Mouse (Mus musculus): ENCODE measurements at regions not wholly inside any gene's neighbourhood (a gene's known extent, or its start where the extent isn't known, plus 50 kb on each side); places are given as distances from the start of the nearest gene placed in this dataset.

DNA sequence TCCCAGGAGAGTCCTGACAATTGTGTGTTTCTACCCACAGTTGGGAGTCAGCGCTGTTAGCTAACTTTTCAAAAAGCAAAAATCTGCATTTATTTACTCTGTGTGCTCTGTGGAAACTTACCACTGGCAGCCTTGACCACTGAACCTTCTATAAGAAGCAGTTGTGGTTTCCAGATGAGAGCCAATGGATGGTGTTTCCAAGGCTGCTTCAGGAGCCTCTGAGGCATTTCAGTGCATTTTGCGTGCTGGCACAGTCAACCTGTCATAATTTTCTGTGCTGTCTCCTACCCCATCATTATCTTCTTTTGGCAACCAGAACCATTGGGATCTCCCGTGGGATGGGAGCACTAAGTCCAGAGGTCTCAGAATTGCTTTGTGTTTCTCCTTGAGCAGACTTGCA lies 60.3 kb downstream of the 4930544G11Rik start:
- no peak for DNase-seq (ENCODE audit: low spot score)

DNA sequence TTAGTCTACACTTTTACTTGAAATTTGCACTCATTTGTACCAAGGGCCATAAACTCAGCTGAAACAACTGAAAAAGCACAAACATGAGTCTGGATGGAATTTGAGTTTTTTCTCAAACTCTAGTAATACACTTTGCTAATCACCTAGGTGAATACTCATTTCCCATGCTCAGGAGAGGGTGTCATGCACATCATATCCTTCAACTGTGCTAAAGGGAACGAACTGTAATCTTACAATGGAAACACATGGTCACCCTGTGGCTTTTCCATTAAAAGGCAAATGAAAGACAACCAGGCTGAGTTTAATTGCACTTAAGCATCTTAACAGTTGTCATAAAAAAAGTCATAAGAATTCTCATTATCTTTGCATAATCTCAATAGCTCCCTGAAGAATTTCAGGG lies 71.1 kb downstream of the 4930544G11Rik start:
- DNase-seq (ENCODE audit: low spot score), result no peak

DNA sequence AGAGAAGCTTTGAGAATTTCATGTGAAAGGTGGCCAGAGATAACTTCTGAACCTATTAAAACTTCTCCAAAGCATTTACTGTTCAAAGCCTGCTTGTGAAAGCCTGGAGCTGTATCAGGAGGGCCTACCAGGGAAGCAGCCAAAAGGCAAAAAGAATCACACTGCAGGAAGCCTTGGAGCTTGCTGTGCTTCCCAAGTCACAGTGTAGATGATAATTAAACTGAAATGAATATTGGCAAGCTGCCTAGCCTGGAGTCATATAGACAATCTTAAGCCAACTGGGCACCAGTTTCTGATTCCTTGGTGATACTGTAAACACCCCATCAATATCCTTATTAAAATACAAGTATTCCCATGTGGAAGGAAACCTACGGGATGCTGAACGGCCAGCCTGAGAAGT lies 84.4 kb downstream of the 4930544G11Rik start:
- DNase-seq (ENCODE audit: low spot score), result no peak

DNA sequence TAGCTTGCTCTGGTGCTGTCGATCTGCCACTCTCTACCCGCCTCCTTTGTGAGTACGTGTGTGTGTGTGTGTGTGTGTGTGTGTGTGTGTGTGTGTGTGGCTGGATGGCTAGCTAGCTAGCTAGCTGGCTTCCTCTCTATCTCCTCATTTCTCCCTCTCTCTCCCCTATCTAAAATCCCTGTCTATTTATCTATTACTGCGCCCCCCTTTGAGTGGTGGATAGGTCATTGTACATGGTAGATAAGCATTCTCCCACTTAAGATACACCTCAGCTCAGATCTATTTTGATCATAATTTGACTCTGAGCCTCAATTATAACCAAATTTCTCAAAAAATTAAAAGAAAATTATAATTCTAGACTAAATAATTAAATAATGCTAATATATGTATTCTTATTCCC lies 99.4 kb downstream of the 4930544G11Rik start:
- no peak for DNase-seq (ENCODE audit: low spot score)

DNA sequence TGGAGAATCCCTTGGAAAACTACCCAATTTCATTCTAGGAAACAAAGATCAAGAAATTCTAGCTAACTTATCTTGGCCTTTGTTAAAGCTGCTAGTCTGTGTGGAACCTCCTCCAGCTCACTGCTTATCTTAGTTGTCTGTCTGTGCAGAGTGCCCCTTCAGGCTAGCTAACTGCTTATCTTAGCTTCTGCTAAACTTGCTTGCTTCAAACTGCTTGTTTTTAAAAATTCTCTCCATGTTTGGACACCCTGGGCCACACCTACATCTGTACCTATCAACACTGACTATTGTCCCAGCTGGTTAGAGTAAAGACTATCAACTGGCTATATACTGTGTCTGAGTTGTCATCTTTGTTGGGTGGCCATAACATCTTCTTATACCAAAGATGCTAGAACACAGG lies 100.0 kb downstream of the 4930544G11Rik start:
- no peak for DNase-seq (ENCODE audit: low spot score)

DNA sequence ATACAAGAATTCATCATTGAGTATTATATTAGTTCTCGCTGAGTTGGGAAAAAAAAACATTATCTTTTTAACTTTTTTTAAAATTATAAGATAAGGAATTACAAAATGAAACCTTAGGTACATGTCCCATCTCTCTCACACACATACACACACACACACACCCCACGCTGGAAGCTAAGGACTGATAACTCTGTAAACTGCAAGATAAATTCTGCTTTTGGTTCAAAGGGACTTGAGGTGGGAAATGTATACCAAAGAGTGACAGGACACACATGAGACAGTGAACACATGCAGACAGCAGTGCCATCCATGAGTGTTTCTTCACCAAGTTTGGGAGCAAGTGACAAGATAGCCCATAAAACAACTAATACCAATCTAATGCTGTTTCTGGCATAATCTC lies 100.8 kb downstream of the 4930544G11Rik start:
- DNase-seq (ENCODE audit: low spot score), result no peak

DNA sequence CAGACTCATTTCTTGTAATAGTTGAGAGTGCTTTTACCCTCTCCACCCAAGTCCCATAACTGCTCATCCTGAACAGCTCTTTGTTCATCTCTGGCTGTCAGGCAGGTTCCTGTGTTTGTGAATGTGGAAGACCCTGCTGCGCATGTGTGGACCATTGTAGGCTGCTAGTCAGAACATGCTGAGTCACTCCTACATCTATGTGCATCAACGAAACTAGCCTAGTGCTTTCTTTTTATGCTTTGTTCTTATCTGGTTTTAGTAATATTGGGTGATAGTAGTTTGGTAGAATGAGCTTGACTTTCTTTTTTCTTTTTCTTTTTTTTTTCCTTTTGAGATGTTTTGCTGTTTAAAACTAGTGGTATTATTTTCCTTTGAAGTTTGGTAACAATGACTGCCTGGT lies 116.5 kb downstream of the 4930544G11Rik start:
- no peak for DNase-seq (ENCODE audit: low spot score)

DNA sequence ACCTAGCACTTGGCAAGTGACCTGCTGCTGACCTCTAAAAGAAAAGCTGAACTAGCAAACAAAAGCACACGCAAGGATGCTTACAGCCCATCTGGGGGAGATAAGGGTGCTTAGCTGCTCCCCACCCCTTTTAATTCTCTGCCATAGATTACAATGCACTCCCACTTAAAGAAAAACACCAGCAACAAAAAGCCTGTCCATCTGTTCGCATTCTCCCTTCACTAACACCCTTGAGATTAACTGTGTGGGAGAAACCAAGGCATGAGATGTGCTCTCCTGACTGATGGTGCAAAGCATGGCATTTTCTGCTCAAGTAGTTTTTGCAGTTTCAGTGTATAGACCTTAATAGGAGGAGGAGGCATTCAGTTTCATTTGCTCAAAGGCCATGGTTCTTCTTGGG lies 125.0 kb downstream of the 4930544G11Rik start:
- no peak for DNase-seq (ENCODE audit: low spot score)

DNA sequence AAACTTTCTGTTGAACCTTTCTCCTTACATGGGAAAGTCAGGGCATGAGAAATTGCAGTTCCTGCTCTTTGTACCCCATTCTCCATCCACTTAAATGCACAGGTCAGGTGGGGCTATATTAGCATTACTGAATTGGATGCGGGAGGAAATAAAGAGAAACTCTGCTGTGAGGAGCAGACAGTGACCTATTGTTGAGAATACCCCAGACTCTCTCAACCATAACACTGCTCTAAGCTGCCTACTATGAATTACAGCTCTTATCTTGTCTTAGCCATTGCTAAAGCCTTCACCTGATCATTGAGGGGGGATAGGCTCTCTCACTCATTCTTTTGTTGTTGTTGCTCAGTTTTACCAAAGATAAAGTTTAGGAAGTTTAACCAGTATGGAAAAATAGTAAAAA lies 126.4 kb downstream of the 4930544G11Rik start:
- no peak for DNase-seq (ENCODE audit: low spot score)

DNA sequence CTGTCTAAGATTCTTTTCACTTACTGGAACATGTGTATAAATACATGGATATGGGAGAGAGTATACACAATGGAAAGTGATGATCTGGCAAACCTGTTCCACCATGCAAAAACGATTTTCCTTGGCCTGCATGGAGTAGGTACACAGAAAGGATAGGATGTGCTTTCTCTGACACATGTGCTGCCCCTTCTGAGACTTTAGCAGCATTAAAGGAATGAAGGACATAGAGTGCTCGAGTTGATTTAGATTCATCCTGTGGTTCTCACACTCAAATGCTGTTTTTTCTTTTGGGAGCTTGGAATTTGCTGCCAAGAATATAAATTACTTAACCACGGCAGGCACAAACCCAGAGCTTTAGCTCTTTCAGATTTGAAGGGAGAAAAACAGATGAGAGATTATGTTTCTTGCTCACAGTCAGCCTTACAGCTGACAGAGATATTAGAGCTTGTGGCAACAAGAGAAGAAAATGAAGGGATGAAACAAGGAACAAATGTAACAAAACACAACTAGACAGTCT lies 149.2 kb downstream of the 4930544G11Rik start:
- DNase-seq (ENCODE audit: low spot score), result no peak

DNA sequence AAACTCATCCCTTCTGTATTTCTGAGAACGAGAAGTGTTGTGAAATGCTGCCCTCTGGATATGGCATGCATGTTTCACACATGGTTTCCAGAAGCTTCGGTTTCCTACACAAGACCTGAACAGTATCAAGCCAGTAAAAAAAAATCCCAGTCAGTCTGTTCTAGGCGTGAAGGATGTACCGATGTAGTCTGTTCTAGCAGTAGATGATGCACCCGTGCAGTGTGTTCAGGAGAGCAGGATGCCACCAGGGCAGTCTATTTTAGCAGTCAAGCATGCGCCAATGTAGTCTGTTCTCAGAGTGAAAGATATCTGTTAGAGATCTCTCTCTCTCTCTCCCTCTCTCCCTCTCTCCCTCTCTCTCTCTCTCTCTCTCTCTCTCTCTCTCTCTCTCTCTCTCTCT lies 162.0 kb downstream of the 4930544G11Rik start:
- DNase-seq (ENCODE audit: low spot score), result no peak

DNA sequence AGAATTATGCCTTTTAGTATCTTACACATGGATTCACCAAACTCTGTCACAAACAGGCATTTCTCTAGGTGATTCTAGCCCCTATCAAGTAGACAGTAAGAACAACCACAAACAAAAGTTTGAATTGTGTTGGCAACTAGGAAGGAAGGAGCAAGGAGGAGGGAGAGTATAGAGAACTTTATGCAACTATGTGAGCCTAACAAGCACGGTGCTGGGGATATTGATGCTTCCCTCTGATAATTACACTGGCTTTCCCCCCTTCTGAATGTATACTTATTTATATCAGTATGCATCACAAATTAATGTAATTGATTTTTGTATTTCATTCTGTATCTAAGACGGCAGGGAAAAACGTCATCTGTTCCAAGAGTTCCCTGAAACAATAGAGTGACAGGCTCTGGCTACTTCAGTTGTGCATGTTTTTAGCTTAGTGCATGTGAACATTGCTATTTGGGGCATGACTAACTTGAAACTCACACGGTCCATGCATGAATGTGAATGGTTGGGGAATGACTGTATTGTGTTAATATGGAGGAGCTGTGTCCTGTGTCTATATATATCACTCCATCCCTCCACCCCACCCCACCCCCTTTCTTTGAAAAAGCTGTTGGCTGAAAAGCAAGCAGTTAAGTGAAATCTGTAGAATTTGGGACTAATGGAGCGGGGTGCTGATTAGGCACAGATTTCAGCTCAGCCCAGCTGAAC lies 169.2 kb downstream of the 4930544G11Rik start:
- no peak for DNase-seq (ENCODE audit: low spot score)

DNA sequence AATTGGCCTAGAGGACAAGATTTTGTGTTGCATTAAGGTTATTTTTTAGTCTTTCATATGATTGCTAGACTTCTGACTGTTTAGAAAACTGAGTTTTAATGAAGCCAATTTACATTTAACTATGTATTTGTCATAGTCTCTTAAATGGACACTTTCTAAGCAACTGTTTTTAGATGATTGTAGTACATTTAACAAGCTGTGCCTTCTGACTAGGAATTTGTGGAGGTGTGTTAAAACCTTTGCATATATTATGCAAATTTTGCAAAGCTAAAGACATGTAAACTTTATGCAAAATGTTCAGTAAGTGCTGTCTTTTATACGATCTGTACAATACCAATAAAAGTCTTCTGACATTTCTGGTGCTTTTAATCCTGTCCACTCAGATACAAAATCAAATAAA lies 171.9 kb downstream of the 4930544G11Rik start:
- no peak for DNase-seq (ENCODE audit: low spot score)

DNA sequence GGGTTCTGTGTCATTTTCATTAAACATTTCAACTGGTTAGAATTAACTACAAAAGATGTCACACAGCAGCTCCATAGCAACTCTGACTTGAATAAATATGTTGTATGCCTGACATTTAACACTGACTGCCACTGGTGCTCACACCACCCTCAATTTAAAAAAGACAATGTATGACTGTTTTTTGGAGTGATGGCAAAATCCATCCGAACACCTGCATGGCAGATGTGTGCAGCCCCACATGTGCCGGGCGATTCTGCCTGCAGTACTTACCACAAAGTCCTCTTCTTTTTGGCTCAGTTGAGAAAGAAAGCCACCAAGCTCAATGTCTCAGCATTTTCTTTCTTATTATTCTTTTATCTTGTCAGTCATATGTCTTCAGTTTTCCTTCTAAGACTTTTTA lies 199.4 kb downstream of the 4930544G11Rik start:
- no peak for DNase-seq (ENCODE audit: low spot score)

DNA sequence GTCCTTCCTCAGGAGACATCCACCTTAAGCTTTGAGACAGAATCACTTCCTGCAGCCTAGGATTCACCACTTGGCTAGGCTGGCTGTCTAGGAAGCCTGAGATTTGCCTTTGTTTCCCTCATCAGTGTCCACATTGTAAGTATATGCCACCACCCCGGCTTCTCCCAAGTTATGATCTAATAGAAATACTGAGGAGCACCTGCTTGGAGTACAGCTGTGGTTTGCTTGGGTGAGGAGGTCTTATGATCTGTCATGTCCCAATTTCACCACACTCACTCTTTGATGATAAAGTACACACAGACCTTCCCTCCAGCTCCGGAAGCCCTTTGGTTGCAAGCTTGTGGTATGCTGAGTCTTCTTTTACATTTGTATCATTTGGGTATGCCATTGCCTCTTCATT lies 202.4 kb downstream of the 4930544G11Rik start:
- DNase-seq (ENCODE audit: low spot score), result no peak

DNA sequence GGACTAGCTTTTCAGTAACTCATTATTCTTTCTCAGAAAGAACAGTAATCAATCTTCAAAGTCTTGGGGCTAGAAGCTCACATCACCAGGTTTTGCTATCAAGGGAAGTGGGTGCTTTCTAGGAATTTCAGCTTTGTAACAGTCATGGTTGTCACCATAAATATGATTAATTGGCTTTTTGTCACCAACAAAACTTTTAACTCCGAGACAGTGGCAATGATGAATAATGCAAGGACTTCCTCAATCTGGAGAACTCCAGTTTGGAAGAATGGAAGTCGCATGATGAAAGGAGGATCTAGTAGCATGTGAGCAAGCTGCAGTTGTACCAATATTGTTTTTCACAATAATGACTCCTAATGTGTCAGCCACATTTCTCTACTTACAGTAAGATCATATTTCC lies 208.4 kb downstream of the 4930544G11Rik start:
- no peak for DNase-seq (ENCODE audit: low spot score)

DNA sequence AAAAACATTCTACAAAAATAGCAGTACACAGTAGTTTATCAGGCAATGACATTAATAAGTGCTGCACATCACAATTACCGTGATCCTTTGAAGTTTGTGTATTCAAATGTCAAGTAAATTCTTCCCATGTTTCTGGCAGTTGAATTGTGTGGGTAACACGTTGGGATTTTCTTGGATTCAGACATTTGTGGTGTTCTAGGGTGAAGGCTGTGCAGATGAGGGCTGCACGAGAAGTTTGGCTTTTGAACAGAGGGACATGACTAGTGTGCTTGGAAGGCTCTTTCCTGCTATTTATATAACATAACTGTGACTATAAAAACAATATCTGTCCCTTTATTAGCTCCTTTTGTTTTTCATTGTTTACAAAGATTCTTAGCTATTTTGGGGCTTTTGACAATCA lies 216.5 kb downstream of the 4930544G11Rik start:
- no peak for DNase-seq (ENCODE audit: low spot score)

DNA sequence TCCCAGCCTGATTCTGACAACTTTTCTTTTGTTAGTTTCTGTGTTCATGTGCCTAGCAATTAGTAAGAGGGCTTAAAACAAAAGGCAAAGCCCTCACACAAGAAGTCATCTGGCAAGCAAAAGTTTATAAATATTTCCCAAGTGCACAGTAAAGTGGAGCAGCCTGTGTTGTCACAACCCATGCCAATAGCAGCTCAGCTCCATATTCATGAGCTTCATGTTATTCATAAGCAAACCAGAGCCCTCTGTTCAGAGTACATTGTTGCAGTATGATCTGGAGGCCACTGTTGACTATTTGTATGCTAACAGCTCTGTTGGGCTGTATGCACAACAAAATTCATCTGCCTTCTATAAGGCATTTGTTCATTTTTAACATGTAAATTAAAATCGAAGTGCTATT lies 245.6 kb downstream of the 4930544G11Rik start:
- peak; percentile 3 for DNase-seq (ENCODE audit: low spot score)

DNA sequence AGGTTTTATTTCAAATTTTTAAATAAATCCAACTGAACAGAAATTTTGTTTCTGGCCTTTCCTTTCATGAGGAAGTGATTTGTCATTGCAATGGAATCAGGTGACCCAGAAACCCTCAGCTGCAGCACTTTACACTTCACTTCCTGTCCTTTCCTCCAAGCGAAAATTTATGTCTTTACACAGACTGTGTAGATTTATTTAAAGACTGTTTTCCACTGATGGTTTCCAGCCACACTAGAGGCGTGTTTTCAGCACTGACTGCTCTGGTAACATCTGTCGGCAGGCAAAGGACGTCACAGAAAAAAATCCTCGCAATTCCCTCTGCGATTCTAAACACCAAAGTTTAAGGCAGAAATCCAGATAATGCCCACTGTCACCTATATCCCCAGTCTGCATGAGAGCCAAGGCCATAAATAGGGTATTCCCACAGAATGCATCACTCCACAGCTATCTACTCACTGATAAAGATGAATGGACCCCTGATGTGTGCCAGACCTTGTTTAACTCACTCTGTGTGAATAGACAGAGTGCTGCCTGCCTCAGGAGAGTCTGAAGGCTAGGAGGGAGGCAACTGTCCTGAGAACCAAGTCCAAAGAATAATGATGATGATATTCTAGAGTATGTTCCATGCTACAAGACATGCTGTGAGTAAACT lies 247.9 kb downstream of the 4930544G11Rik start:
- DNase-seq (ENCODE audit: low spot score), result no peak

DNA sequence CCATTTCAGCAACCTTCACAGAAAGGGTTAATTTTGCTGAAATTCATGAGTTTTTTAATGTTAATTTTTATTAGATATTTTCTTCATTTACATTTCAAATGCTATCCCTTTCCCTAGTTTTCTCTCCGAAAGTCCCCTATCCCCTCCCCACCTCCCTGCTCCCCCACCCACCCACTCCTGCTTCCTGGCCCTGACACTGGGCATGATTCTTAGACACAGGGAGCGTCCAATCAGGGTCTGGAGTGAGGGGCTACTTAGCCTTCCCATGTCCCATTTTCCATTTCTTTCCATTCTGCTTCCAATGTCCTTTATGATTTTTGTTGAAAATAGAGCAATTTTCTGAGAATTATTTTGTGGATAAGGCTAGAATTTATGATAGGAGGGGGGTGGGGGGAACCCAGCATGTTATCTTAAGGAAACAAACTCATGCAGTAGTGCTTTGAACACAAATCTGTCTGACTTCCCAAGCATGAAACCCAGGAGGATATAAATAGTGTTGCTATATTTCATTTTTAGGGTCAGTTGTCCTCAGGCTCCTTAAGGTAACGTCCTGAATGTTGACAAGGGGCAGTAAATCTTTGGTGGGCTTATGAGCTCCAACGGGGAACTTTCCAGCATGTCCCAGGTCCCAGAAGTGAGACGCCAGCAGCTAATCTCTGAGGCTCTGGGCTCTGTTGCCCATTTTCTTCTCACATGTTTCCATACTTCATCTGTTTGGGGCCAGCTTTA lies 254.0 kb downstream of the 4930544G11Rik start:
- DNase-seq (ENCODE audit: low spot score), result no peak

DNA sequence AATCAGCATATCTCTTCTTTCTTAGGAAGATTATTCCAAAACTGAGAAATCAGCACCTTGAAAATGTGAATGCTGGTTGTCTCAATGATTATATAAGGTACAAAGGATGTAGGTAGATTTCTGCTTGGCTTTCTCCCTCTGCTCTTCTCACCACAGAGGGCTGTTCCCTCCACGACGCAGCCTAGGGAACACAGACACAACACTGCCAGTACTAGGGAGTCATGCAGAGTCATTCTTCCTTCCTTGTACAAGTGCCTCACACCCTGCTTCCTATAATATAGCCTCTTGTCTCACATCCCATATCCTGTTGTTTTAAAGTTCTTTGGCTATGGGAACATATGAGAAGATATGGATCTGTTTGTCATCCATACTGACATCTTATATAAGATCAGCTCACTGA lies 265.1 kb downstream of the 4930544G11Rik start:
- DNase-seq (ENCODE audit: low spot score), result no peak

DNA sequence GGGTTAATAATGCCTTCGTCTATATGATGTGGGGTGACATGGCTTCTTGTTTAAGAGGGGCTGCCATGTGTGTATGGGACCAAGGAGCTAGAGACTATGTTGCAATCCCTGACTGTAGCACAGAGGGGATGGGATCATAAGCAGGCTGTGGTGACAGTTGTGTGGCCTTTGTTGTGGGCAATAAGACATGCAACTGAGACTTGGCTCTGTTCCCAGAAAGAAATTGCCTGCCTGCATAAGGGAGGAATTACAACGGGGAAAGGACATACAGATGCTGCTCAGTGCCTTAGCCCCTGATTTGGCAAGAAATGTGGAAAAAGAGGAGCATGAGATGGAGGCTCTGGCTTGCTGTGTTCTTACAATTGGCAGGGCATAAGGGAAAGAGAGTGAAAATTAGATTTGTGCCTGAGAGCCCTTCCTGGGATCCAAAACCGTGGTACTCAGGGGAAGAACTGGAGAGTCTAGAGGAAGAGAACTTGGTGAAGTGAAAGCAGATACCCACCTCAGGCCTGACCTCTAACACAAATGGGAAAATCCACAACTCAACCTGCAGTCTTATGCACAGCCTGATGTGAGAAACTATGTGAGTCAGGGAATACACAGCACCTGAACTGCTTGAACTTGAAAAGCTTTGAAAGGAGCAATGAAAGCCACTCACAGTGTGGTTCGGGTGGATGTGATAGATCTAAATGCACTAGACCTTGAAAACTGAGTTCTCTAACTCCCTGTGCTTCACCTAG lies 271.9 kb downstream of the 4930544G11Rik start:
- DNase-seq (ENCODE audit: low spot score), result no peak

Data from layer of hippocampus, adult 11-12 months (tissue).